Mouse (Mus musculus) stomach, embryonic 16.5 days (tissue): ENCODE measurements around the gene Scn3b. TPM values are rescaled to one million over a fixed set of nuclear protein-coding genes. Genes with fewer than 3 reads are reported as not detected.

Source experiments
- ATAC-seq: fragments of 200-750 bp; cut with Nextera tagmentation; 2 replicates; pipeline ENCODE4 v1.8.0; 2017; ENCODE audit warnings: moderate number of reproducible peaks, moderate TSS enrichment; ENCODE audit not compliant: insufficient read depth, low FRiP score
- H3K27ac ChIP-seq: fragments of 300-500 bp; sonication (generic); 2 replicates; pipeline ENCODE4 v1.5.1; 2014; ENCODE audit warnings: low read length
- H3K27me3 ChIP-seq: fragments of 300-500 bp; sonication (generic); 2 replicates; pipeline ENCODE4 v1.6.1; 2014; ENCODE audit warnings: low read length, control low read depth, mixed read lengths; ENCODE audit not compliant: control insufficient read depth, insufficient read depth
- H3K36me3 ChIP-seq: fragments of 300-500 bp; sonication (generic); 2 replicates; pipeline ENCODE4 v1.6.1; 2014; ENCODE audit warnings: low read length; ENCODE audit not compliant: control insufficient read depth, insufficient read depth
- H3K4me1 ChIP-seq: fragments of 300-500 bp; sonication (generic); 2 replicates; pipeline ENCODE4 v1.6.1; 2014; ENCODE audit warnings: low read length, control low read depth, mixed read lengths; ENCODE audit not compliant: control insufficient read depth, insufficient read depth
- H3K4me2 ChIP-seq: fragments of 300-500 bp; sonication (generic); 2 replicates; pipeline ENCODE4 v1.6.1; 2014; ENCODE audit warnings: low read depth, low read length, mixed read lengths
- H3K4me3 ChIP-seq: fragments of 300-500 bp; sonication (generic); replicated peaks from 2 replicates; pipeline ENCODE4 v1.5.1; 2014; ENCODE audit warnings: mild to moderate bottlenecking, low read length
- H3K9ac ChIP-seq: fragments of 300-500 bp; sonication (generic); 2 replicates; pipeline ENCODE4 v1.6.1; 2014; ENCODE audit warnings: low read length
- H3K9me3 ChIP-seq: fragments of 300-500 bp; sonication (generic); replicated peaks from 2 replicates; pipeline ENCODE4 v1.6.1; 2016; ENCODE audit warnings: low read length, control low read depth; ENCODE audit not compliant: control insufficient read depth
- WGBS: fragments of 180-500 bp; shearing (Covaris S2); extraction: QIAGEN DNeasy Blood & Tissue Kit; methylation state at CpG from one replicate; pipeline ENCODE4 v1.1.7; 2014; 5-methylcytosine and 5-hydroxymethylcytosine counted together
- polyA plus RNA-seq: library from polyadenylated mRNA; unstranded; fragments of >200 nt; fragmentation: Nextera tagmentation; extraction: Ambion mirVana; gene quantifications from 2 replicates; pipeline ENCODE4 v1.2.1, GENCODE M21; 2015

Scn3b gene
- polyA plus RNA-seq, 1 experiment from 2014 or later: 7.1 TPM

DNA sequence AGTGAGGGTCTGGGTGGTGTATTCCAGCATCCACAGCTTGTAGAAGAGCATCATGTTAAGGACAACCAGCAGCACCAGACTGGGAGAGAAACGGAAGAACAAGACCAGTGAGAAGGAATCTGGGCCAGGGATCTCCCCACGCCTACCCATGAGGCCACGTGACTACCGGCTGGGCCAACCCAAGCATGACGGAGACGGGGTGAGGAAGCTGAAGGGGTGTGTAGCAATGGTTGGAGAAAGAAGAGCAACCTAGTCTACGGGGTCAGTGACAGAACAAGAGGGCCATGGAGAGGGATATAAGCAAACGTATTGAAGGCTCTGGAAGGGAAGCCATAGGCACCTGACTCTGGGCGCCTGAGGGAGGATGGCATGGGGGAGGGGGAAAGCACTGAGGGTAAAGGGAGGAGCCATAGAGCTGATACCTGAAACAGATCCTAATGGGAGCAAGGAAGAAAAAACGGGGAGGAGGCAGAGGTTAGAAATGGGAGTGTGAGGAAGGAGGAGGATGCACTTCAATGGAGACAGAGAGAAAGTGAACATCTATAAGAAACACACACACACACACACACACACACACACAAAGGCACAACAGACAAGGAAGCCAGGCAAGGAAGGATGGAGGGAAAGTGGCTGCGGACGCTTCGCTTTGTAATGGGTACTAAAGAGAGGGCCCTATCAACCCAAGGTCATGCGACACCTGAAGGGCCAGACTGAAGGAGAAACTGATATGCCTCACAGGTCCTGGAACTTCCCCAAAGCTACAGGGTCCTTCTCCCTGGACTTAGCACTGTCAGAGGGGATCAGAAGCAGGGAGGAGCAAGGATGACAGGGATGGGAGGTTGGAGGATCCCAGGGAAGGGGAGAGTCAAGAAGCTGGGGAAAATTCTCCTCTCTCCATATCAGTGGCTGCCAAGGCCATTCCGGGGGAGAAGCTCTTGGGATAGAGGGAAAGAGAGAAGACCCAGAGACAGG lies 31.3 kb downstream of the Scn3b start:
- H3K4me3 ChIP-seq: no peak overlapping the region
- no peaks in the 10 kb centered on the region for H3K27me3 ChIP-seq
- H3K4me2 ChIP-seq: no peak overlapping the region
- ATAC-seq: no peak
- no peaks in the 10 kb centered on the region; the same call in 1 of the 2 replicates for H3K36me3 ChIP-seq
- no peaks in the 10 kb centered on the region for H3K9me3 ChIP-seq
- no peak overlapping the region for H3K27ac ChIP-seq
- 92% methylated on average over 15 of the region's 15 CpGs for WGBS
- H3K9ac ChIP-seq: no peak overlapping the region
- no peaks in the 10 kb centered on the region for H3K4me1 ChIP-seq

DNA sequence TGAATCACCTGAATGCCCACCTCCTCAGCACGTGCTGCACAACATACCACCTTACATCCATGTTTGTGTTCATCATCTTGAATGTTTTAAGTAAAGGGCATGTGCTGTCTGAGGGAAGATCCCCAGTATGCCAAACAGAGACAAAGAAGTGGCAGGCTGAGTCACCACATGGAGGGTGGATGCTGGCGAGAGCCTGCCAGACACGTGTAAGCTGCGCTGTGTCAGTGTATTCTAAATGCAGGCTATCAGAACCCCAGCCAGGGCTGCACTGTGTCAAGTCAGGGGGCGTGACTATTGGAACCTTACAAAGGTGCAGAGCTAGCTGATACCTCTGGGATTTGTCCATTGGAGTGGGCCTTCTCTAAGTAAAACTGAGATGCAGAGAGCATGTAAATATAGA lies 32.5 kb downstream of the Scn3b start:
- no peak overlapping the region for H3K27ac ChIP-seq
- no peaks in the 10 kb centered on the region; the same call in 1 of the 2 replicates for H3K36me3 ChIP-seq

DNA sequence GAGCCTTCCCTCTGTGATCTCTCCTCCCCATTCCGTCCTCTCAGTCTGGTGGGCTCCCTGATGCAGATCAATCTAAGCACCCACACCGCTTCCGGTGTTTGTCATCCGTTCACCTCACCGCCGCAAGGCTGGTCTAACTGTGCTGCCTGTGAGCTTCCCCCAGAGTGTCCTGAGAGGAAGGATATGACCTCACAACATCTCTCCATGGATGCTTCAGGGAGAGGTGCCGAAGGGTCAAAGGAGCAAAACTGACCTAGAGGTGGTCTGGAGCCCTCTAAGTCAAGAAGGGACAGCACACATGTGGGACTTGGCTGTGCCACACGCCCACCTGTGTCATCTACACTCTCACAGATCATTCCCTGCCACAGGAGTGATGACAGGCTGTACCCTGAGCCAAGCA lies 33.4 kb downstream of the Scn3b start:
- H3K36me3 ChIP-seq: no peaks in the 10 kb centered on the region; the same call in 1 of the 2 replicates
- no peaks in the 10 kb centered on the region for H3K9me3 ChIP-seq
- H3K27me3 ChIP-seq: no peaks in the 10 kb centered on the region
- no peaks in the 10 kb centered on the region for H3K4me1 ChIP-seq
- whole genome bisulfite sequencing: 88% methylated on average over 8 of the region's 8 CpGs
- no peak overlapping the region for H3K4me3 ChIP-seq
- no peak overlapping the region for H3K9ac ChIP-seq
- no peak overlapping the region for H3K27ac ChIP-seq
- no peak for ATAC-seq
- no peak overlapping the region for H3K4me2 ChIP-seq

More for the DNA sequence above, 32.5 kb downstream of the Scn3b start:
- 86% methylated on average over 5 of the region's 5 CpGs for WGBS
- Histone ChIP-seq H3K4me3 (no peak overlapping the region), H3K9ac (no peak overlapping the region), H3K4me1 (no peaks in the 10 kb centered on the region), H3K27me3 (no peaks in the 10 kb centered on the region), H3K9me3 (no peaks in the 10 kb centered on the region), H3K4me2 (no peak overlapping the region)
- no peak for ATAC-seq

DNA sequence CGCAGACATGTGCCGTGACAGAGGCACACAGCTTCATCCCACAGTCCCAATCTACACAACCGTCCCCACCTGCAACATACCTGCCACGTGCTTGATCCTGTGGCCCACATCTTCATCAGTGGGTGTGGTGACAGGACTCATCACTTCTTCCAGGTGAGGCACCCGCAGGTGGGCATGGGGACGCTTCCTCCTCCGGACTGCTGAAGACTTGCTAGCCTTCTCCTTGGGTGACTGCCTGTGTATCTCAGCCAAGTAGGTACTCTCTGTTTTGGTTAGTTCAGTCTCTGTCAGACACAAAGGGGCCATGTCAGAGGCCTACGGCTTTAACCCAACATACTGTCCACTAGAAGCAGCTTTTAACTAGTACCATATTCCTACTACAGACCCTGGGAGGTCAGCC lies 35.2 kb downstream of the Scn3b start:
- H3K4me3 ChIP-seq: no peak overlapping the region
- no peaks in the 10 kb centered on the region; the same call in 1 of the 2 replicates for H3K36me3 ChIP-seq
- no peak overlapping the region for H3K27ac ChIP-seq
- no peaks in the 10 kb centered on the region for H3K4me1 ChIP-seq
- no peaks in the 10 kb centered on the region for H3K9me3 ChIP-seq
- H3K9ac ChIP-seq: no peak overlapping the region
- WGBS: 96% methylated on average over 8 of the region's 8 CpGs
- H3K27me3 ChIP-seq: no peaks in the 10 kb centered on the region
- no peak for ATAC-seq
- H3K4me2 ChIP-seq: no peak overlapping the region

DNA sequence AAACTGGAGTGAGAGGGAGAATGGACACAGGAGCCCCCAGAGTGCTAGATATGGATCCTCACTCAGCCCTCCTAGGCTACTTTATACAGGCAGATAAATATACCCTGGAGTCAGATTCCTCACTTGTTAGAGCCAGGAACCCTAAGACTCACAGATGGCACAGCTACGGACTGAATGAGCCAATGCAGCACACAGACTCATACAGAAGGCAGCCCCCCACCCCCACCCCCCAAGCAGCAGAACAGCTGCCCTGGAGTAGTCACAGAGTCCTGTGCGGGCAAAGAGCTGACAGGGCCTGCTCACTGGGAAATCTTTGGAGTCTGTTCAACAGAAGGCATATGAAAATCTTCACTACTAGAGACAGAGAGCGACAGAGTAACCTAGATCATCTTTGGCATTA lies 38.3 kb downstream of the Scn3b start:
- WGBS: 77% methylated on average over 3 of the region's 3 CpGs
- no peaks in the 10 kb centered on the region for H3K27me3 ChIP-seq
- no peaks in the 10 kb centered on the region; the same call in 1 of the 2 replicates for H3K36me3 ChIP-seq
- H3K4me1 ChIP-seq: no peaks in the 10 kb centered on the region
- H3K4me3 ChIP-seq: no peak overlapping the region
- no peak overlapping the region for H3K9ac ChIP-seq
- no peak for ATAC-seq
- H3K4me2 ChIP-seq: no peak overlapping the region
- no peak overlapping the region for H3K27ac ChIP-seq
- H3K9me3 ChIP-seq: no peaks in the 10 kb centered on the region

DNA sequence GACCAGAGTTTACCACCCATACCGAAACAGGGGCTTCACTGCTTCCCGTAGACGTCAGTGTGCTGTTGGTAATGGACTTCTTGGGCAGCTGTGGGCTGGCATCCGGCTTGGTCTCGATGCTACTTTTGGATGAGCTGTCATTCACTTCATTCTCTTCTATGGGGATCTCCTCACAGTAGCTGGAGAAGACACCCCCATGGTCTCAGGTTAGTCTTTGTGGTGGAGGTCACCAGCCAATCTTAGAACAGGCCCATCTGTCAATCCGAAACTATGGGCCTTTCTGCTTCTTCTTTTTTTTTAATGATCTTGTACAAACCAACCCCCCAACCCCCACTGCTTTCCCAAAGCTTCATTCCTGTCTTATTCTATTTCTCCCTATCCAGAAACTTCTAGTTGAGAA lies 40.9 kb downstream of the Scn3b start:
- H3K9me3 ChIP-seq: no peaks in the 10 kb centered on the region

DNA sequence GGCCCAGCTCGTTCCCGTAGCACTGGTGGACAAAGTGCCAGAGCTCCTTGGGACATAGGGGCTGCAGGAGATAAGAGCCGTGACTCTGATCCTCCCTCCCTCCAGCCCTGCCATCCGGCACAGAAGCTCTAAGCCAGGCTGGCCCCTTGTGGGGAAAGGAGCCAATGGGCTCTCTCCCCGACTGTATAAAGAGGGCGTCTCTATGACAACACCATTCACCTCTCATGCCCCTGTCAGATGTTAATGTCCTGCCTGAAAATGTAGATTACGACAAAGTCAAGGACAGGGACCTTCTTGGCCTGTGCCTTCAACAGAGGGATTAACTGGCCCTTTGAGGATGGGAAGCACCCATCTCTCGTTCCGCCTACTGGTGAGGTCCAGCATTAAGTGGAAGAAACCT lies 42.8 kb downstream of the Scn3b start:
- Histone ChIP-seq H3K4me2 (no peak overlapping the region), H3K9ac (no peak overlapping the region), H3K36me3 (no peaks in the 10 kb centered on the region), H3K9me3 (no peaks in the 10 kb centered on the region), H3K27me3 (no peaks in the 10 kb centered on the region), H3K27ac (no peak overlapping the region), H3K4me3 (no peak overlapping the region), H3K4me1 (no peaks in the 10 kb centered on the region)
- 63% methylated on average over 9 of the region's 9 CpGs for WGBS
- ATAC-seq: no peak

More for the DNA sequence above, 40.9 kb downstream of the Scn3b start:
- Histone ChIP-seq H3K27ac (no peak overlapping the region), H3K4me3 (no peak overlapping the region), H3K4me1 (no peaks in the 10 kb centered on the region), H3K36me3 (no peaks in the 10 kb centered on the region; the same call in 1 of the 2 replicates), H3K27me3 (no peaks in the 10 kb centered on the region), H3K9ac (no peak overlapping the region), H3K4me2 (no peak overlapping the region)
- ATAC-seq: no peak
- WGBS: 90% methylated on average over 6 of the region's 6 CpGs

DNA sequence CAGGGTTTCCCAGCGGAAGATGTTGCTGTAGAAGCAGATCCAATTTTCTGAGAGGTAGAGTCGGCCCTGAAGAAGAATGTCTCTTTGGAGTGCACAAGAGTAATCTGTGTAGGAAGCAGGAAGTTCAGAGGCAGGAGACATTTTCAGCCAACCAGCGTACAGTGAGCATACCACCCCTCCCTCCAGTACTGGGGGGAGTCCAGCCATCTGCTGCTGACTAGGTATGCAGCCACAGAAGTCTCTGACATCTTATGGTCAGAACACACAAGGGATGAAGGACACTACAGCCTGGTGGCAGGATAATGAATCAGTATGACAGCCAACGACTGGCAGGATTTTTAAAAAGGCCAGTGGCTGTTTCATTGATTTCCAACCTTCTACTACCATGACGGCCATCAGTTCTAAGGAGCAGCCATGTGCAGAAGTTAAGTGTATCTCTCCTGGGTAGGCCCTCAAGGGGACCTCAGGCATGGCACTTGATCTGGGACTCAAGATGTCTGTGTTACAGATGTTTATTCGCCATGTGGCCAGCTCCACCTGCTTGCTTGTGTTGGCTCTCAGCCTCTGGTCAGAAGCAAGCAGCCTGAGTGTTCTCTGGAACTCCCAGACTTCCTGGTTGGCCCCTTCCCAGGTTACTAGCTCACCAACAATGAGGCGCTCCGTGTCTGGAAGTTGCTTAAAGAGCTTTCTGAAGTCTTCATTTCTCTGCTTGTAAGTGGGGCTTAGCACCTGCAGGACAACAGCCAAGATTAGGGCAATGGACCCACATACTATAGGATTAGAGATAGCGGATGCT lies 48.0 kb downstream of the Scn3b start:
- peaks cover 4% of the 10 kb centered on the region; the same call in 1 of the 2 replicates for H3K4me1 ChIP-seq
- H3K4me3 ChIP-seq: no peak overlapping the region
- 84% methylated on average over 9 of the region's 9 CpGs for WGBS
- H3K9ac ChIP-seq: no peak overlapping the region
- H3K27me3 ChIP-seq: no peaks in the 10 kb centered on the region
- H3K36me3 ChIP-seq: no peaks in the 10 kb centered on the region
- ATAC-seq: no peak
- no peaks in the 10 kb centered on the region for H3K9me3 ChIP-seq
- no peak overlapping the region for H3K27ac ChIP-seq
- H3K4me2 ChIP-seq: no peak overlapping the region

DNA sequence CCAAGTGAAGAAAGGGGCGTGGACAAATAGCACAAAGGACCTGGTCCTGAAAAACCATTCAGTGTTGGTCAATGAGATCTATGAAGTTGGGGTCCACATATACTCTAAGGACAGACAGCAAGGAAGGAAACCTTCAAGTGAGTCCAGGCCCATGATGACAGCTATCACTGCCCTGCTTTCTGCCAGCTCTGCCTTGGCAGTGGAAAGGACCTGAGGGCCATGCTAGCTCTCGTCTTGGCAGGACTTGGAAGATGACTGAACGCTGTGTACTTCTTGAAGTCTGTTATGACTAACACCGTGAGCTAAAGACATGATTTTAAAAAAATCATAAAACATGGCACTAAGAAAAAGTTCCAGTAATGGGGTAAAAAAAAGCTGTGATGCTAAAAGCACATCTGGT lies 48.7 kb downstream of the Scn3b start:
- Histone ChIP-seq H3K4me1 (peaks cover 6% of the 10 kb centered on the region), H3K4me2 (no peak overlapping the region), H3K27ac (no peak overlapping the region), H3K9ac (no peak overlapping the region), H3K36me3 (no peaks in the 10 kb centered on the region), H3K4me3 (no peak overlapping the region), H3K9me3 (no peaks in the 10 kb centered on the region), H3K27me3 (no peaks in the 10 kb centered on the region)
- 86% methylated on average over 4 of the region's 4 CpGs for WGBS
- ATAC-seq: no peak
